Mouse (Mus musculus) small intestine, adult 2 months (tissue): ENCODE results near the gene 0610010K14Rik.

Source experiments
- CTCF ChIP-seq: fragments of 200-500 bp; IDR thresholded peaks from 2 replicates; pipeline ENCODE4 v1.5.1; 2012; ENCODE audit warnings: low read depth, mild to moderate bottlenecking, control low read depth, inconsistent platforms, low read length, moderate library complexity, mixed read lengths; ENCODE audit not compliant: insufficient replicate concordance, insufficient read length; ENCODE audit errors: extremely low read depth
- POLR2A ChIP-seq: fragments of 200-500 bp; IDR thresholded peaks from 2 replicates; pipeline ENCODE4 v1.6.1; 2012; ENCODE audit warnings: low read depth, mild to moderate bottlenecking, control low read depth, inconsistent platforms, low read length, moderate library complexity

- TF ChIP-seq CTCF (no peak), POLR2A (no peak)
Measured at GRCm38 (mm10) chr11:70211972-70212371, 25.7 kb downstream of the 0610010K14Rik start.
